Mouse (Mus musculus) kidney, embryonic 14.5 days (tissue): ENCODE data around the gene Zyx. TPM values are rescaled to one million over a fixed set of nuclear protein-coding genes. Genes with fewer than 3 reads are reported as not detected.

ENCODE experiments used
- ATAC-seq: fragments of 200-750 bp; cut with Nextera tagmentation; 2 replicates; pipeline ENCODE4 v1.8.0; 2017; ENCODE audit warnings: moderate number of reproducible peaks, mild to moderate bottlenecking, moderate TSS enrichment, moderate library complexity; ENCODE audit not compliant: low FRiP score, low TSS enrichment
- H3K27ac ChIP-seq: fragments of 300-500 bp; sonication (generic); 2 replicates; pipeline ENCODE4 v1.5.1; 2014; ENCODE audit warnings: low read depth, mild to moderate bottlenecking, low read length, moderate library complexity, mixed read lengths
- H3K27me3 ChIP-seq: fragments of 300-500 bp; sonication (generic); 2 replicates; pipeline ENCODE4 v1.6.1; 2014; ENCODE audit warnings: mild to moderate bottlenecking, low read length; ENCODE audit not compliant: control insufficient read depth, insufficient read depth
- H3K36me3 ChIP-seq: fragments of 300-500 bp; sonication (generic); 2 replicates; pipeline ENCODE4 v1.6.1; 2014; ENCODE audit warnings: low read length, mixed read lengths; ENCODE audit not compliant: control insufficient read depth, insufficient read depth
- H3K4me1 ChIP-seq: fragments of 300-500 bp; sonication (generic); 2 replicates; pipeline ENCODE4 v1.6.1; 2014; ENCODE audit warnings: low read length, mixed read lengths; ENCODE audit not compliant: control insufficient read depth, insufficient read depth
- H3K4me2 ChIP-seq: fragments of 300-500 bp; sonication (generic); replicated peaks from 2 replicates; pipeline ENCODE4 v1.6.1; 2014; ENCODE audit warnings: low read depth, mild to moderate bottlenecking, low read length
- H3K4me3 ChIP-seq: fragments of 300-500 bp; sonication (generic); 2 replicates; pipeline ENCODE4 v1.5.1; 2014; ENCODE audit warnings: mild to moderate bottlenecking, low read length
- H3K9ac ChIP-seq: fragments of 300-500 bp; sonication (generic); 2 replicates; pipeline ENCODE4 v1.6.1; 2014; ENCODE audit warnings: low read depth, mild to moderate bottlenecking, low read length, moderate library complexity
- H3K9me3 ChIP-seq: fragments of 300-500 bp; sonication (generic); 2 replicates; pipeline ENCODE4 v1.6.1; 2016; ENCODE audit warnings: low read length; ENCODE audit not compliant: control insufficient read depth
- WGBS: fragments of 180-500 bp; shearing (Covaris S2); extraction: QIAGEN DNeasy Blood & Tissue Kit; methylation state at CpG from one replicate; pipeline ENCODE4 v1.1.7; 2014; 5-methylcytosine and 5-hydroxymethylcytosine counted together
- polyA plus RNA-seq: library from polyadenylated mRNA; unstranded; fragments of >200 nt; fragmentation: Nextera tagmentation; extraction: Ambion mirVana; gene quantifications from 2 replicates; pipeline ENCODE4 v1.2.1, GENCODE M21; 2014

Gene Zyx
- polyA plus RNA-seq, 1 experiment from 2014 or later, result 118 TPM

GRCm38 (mm10) chr6:42361041-42361895, 11.8 kb downstream of the Zyx start:
- Histone ChIP-seq H3K27me3 (no peaks in the 10 kb centered on the region), H3K4me3 (no peak overlapping the region), H3K9me3 (no peaks in the 10 kb centered on the region), H3K4me1 (no peaks in the 10 kb centered on the region), H3K4me2 (no peak overlapping the region), H3K36me3 (peaks cover 51% of the 10 kb centered on the region), H3K27ac (no peak overlapping the region), H3K9ac (no peak overlapping the region)
- WGBS, result 93% methylated on average over 13 of the region's 13 CpGs
- no peak for ATAC-seq

- Histone ChIP-seq H3K4me3 (no peak overlapping the region), H3K36me3 (peaks cover 42% of the 10 kb centered on the region)
Measured at GRCm38 (mm10) chr6:42362074-42362473, 12.6 kb downstream of the Zyx start.

DNA sequence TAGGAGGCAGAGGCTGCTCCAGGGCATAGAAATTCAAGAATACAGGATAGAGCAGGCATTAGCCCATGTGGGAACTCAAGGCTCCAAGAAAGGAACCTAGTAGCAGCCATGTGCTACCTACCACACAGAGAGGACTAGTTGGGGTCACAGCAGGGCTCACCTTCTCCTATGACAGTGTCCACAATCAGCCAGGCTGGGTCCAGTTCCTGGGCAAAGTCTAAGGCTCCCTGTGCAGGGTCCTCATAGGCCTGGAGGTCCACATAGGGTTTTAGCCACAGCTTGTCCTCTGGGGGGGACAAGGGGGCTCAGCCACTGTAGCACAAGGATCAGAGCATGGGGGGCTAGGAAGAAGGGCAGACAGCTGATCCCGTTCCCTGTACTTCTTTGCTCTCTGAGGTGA, 13.1 kb downstream of the Zyx start:
- no peak overlapping the region for H3K4me2 ChIP-seq
- no peaks in the 10 kb centered on the region for H3K27me3 ChIP-seq
- 93% methylated on average over 1 of the region's 1 CpGs for WGBS
- H3K36me3 ChIP-seq, result peaks cover 38% of the 10 kb centered on the region
- no peak overlapping the region for H3K9ac ChIP-seq
- no peak overlapping the region for H3K27ac ChIP-seq
- H3K9me3 ChIP-seq, result no peaks in the 10 kb centered on the region
- H3K4me3 ChIP-seq, result no peak overlapping the region
- no peak for ATAC-seq
- H3K4me1 ChIP-seq, result no peaks in the 10 kb centered on the region

More at GRCm38 (mm10) chr6:42362074-42362473, 12.6 kb downstream of the Zyx start:
- Histone ChIP-seq H3K27ac (no peak overlapping the region), H3K4me2 (no peak overlapping the region), H3K4me1 (no peaks in the 10 kb centered on the region), H3K9ac (no peak overlapping the region), H3K9me3 (no peaks in the 10 kb centered on the region), H3K27me3 (no peaks in the 10 kb centered on the region)
- WGBS, result 86% methylated on average over 1 of the region's 1 CpGs
- no peak for ATAC-seq

- Histone ChIP-seq H3K9ac (no peak overlapping the region), H3K4me3 (no peak overlapping the region), H3K4me2 (no peak overlapping the region), H3K4me1 (no peaks in the 10 kb centered on the region), H3K36me3 (peaks cover 33% of the 10 kb centered on the region), H3K9me3 (no peaks in the 10 kb centered on the region), H3K27me3 (no peaks in the 10 kb centered on the region), H3K27ac (no peak overlapping the region)
- 43% methylated on average over 3 of the region's 3 CpGs for WGBS
- no peak for ATAC-seq
Measured at GRCm38 (mm10) chr6:42362974-42363373, 13.5 kb downstream of the Zyx start.

GRCm38 (mm10) chr6:42364066-42364465, 14.6 kb downstream of the Zyx start:
- no peaks in the 10 kb centered on the region for H3K4me1 ChIP-seq
- peaks cover 23% of the 10 kb centered on the region for H3K36me3 ChIP-seq
- H3K27ac ChIP-seq, result no peak overlapping the region
- no peaks in the 10 kb centered on the region for H3K27me3 ChIP-seq
- 91% methylated on average over 4 of the region's 4 CpGs for WGBS
- H3K4me3 ChIP-seq, result no peak overlapping the region
- no peaks in the 10 kb centered on the region for H3K9me3 ChIP-seq
- no peak overlapping the region for H3K4me2 ChIP-seq
- H3K9ac ChIP-seq, result no peak overlapping the region
- ATAC-seq, result no peak

DNA sequence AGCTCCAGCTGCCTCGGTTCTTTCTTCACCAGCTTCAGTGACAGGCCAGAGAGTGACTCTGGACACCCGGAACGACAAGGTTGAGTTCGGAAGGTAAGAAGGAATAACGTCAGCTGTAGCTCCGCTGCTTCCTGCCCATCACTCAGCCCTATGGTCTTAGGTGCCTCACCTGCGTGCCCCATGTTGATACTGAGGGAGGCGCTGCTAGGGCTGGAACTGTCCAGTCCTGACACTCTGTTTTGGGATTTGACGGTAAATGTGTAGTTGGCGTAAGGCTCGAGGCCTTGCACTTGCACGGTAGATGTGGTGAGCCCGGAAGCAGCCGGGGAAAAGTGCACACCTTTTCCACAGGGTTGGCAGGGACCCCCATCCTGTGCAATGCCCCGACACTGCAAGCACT, 15.2 kb downstream of the Zyx start:
- Histone ChIP-seq H3K27ac (no peak overlapping the region), H3K9ac (no peak overlapping the region), H3K9me3 (no peaks in the 10 kb centered on the region), H3K4me1 (no peaks in the 10 kb centered on the region), H3K27me3 (no peaks in the 10 kb centered on the region), H3K4me3 (no peak overlapping the region), H3K36me3 (peaks cover 17% of the 10 kb centered on the region), H3K4me2 (no peak overlapping the region)
- ATAC-seq, result no peak
- WGBS, result 83% methylated on average over 15 of the region's 15 CpGs

- no peak overlapping the region for H3K9ac ChIP-seq
- no peak overlapping the region for H3K27ac ChIP-seq
- no peaks in the 10 kb centered on the region for H3K4me1 ChIP-seq
- H3K36me3 ChIP-seq, result peaks cover 11% of the 10 kb centered on the region; the same call in 1 of the 2 replicates
- ATAC-seq, result no peak
- H3K4me3 ChIP-seq, result no peak overlapping the region
- no peak overlapping the region for H3K4me2 ChIP-seq
- H3K27me3 ChIP-seq, result no peaks in the 10 kb centered on the region
- no peaks in the 10 kb centered on the region for H3K9me3 ChIP-seq
- 91% methylated on average over 6 of the region's 6 CpGs for WGBS
Measured at GRCm38 (mm10) chr6:42365215-42365614, 15.8 kb downstream of the Zyx start.

- no peak for ATAC-seq
- H3K9me3 ChIP-seq, result no peaks in the 10 kb centered on the region
- H3K4me1 ChIP-seq, result peaks cover 14% of the 10 kb centered on the region
- no peaks in the 10 kb centered on the region for H3K27me3 ChIP-seq
- WGBS, result 22% methylated on average over 3 of the region's 3 CpGs
- H3K4me3 ChIP-seq, result no peak overlapping the region
- no peak overlapping the region for H3K9ac ChIP-seq
- H3K27ac ChIP-seq, result no peak overlapping the region
- no peaks in the 10 kb centered on the region for H3K36me3 ChIP-seq
- H3K4me2 ChIP-seq, result no peak overlapping the region
Measured at GRCm38 (mm10) chr6:42369870-42370269, 20.4 kb downstream of the Zyx start.

DNA sequence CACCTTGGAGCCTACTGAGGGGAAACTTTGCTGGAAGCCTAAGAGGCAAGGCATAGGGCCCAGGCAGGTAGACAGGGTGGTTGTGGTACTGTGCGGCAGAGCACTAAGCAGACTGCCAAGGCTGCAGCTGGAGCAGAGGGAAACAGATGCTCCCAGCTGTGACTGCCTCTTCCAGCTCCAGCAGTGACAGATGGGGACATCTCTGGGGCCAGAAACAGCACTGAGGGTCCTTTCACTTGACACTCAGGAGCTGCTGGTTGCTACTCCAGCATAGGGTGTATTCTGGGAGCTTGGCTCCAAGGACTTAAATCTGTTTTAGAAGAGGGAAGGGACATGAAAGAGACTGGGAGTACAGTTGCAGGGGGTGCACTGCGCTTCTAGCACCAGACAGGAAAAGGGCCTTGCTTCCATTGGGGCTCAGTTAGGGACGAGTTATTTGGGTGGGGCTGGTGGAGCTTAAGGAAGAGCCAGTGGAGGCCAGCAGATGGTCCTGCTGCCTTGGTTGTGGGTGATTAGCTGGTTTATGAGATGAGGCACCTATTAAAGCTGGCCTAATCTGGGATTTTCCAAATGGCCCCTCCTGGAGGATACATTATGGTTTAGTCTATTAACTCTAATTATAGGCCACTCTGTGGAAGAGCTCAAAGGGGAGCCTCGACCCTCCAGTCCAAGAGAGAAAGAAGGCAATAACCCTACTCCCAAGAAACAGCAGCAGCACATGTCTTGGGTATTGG, 21.4 kb downstream of the Zyx start:
- ATAC-seq, result no peak
- no peak overlapping the region for H3K9ac ChIP-seq
- no peaks in the 10 kb centered on the region for H3K9me3 ChIP-seq
- H3K36me3 ChIP-seq, result no peaks in the 10 kb centered on the region
- no peak overlapping the region for H3K27ac ChIP-seq
- no peak overlapping the region for H3K4me2 ChIP-seq
- H3K4me1 ChIP-seq, result peaks cover 14% of the 10 kb centered on the region
- 36% methylated on average over 4 of the region's 4 CpGs for WGBS
- H3K27me3 ChIP-seq, result no peaks in the 10 kb centered on the region
- H3K4me3 ChIP-seq, result no peak overlapping the region
